Mouse (Mus musculus) CH12.LX (cell line): ENCODE measurements around the gene Fbxo42.

Source experiments
- CTCF ChIP-seq, 2 experiments: IDR thresholded peaks in 1 of 2; conservative IDR thresholded peaks in 1 of 2; 2 replicates each; pipeline ENCODE4 v1.5.1; 2011 to 2012; ENCODE audit warnings: low read depth in 2 of 2, low read length in 2 of 2, improper control_type of control experiment in 1 of 2, inconsistent platforms in 1 of 2, mild to moderate bottlenecking in 1 of 2, moderate library complexity in 1 of 2
- JUN ChIP-seq: IDR thresholded peaks from 2 replicates; pipeline ENCODE4 v1.6.1; 2011; ENCODE audit warnings: low read depth, mild to moderate bottlenecking, low read length, improper control_type of control experiment, moderate library complexity; ENCODE audit not compliant: insufficient read depth
- MAZ ChIP-seq: IDR thresholded peaks from 2 replicates; pipeline ENCODE4 v1.6.1; 2012; ENCODE audit warnings: low read depth, mild to moderate bottlenecking, inconsistent platforms, low read length, improper control_type of control experiment, moderate library complexity
- POLR2A ChIP-seq: IDR thresholded peaks from 2 replicates; pipeline ENCODE4 v1.6.1; 2011; ENCODE audit warnings: low read depth, mild to moderate bottlenecking, improper control_type of control experiment, low read length
- ZC3H11A ChIP-seq: IDR thresholded peaks from 2 replicates; pipeline ENCODE4 v1.6.1; 2012; ENCODE audit warnings: low read depth, mild to moderate bottlenecking, inconsistent platforms, low read length, improper control_type of control experiment

- TF ChIP-seq CTCF (conservative IDR thresholded peaks at IDR 0.05 in 1 of 2, IDR thresholded peaks at IDR 0.05 in 1 of 2; ENCODE audit: low read depth in 2 of 2, low read length in 2 of 2) (no peak), POLR2A (no peak), MAZ (no peak), JUN (no peak), ZC3H11A (no peak)
Observed at GRCm38 (mm10) chr4:141165744-141166292, 18.1 kb downstream of the Fbxo42 start.
